Mouse (Mus musculus) C2C12 (cell line): ENCODE measurements around the gene Tenm2.

ENCODE experiments used
- CTCF ChIP-seq: IDR thresholded peaks from one replicate; pipeline ENCODE4 v1.5.1; 2011; ENCODE audit not compliant: control insufficient read depth, insufficient read depth, insufficient read length
- MYOD1 ChIP-seq: IDR thresholded peaks from one replicate; pipeline ENCODE4 v1.6.1; 2011; ENCODE audit warnings: low read depth; ENCODE audit not compliant: control insufficient read depth, insufficient read length
- MYOG ChIP-seq: IDR thresholded peaks from one replicate; pipeline ENCODE4 v1.6.1; 2011; ENCODE audit not compliant: control insufficient read depth, insufficient read length; ENCODE audit errors: extremely low read depth

DNA sequence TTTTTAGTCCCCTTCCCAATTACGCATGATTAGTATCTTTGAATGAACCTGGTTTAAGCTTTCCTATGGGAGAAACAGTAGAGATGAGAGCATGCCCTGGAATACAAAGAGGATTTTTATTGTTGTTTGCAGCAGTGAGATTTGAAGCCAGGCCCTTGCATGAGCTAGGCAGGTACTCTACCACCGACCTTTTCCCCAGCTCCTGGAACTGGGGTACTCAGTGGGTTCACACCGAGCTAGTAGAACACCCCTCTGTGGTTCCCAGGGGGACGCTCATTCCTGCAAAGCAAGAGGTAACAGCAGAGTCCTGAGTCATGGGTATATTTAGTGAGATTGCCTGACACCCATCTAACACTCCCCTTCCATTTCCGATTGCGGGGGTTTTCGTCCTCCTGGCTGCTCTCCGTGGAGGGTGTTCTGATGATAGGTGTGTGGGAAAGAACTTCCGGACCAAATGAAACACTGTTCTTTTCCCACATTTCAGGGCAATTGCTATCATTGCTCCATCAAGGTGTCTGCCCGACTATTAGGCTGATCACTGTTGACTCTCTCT is 1067.9 kb downstream of the Tenm2 start:
- no peak for TF ChIP-seq CTCF
- no peak for TF ChIP-seq MYOD1
- TF ChIP-seq MYOG: no peak
